Mouse (Mus musculus) liver, adult 2 months (tissue): ENCODE measurements around the gene Wdfy1. TPM values are rescaled to one million over a fixed set of nuclear protein-coding genes. Genes with fewer than 3 reads are reported as not detected.

Experiments used
- DNase-seq: peaks from one replicate; pipeline ENCODE4 v3.0.0-alpha.2; 2011; ENCODE audit warnings: low read depth, low spot score; ENCODE audit errors: extremely low read depth
- H3K27ac ChIP-seq: fragments of 200-500 bp; replicated peaks from 2 replicates; pipeline ENCODE4 v1.5.1; 2012; ENCODE audit warnings: low read depth, mild to moderate bottlenecking, control low read depth, inconsistent platforms, low read length; ENCODE audit not compliant: insufficient read depth
- H3K27me3 ChIP-seq: fragments of 200-500 bp; 2 replicates; pipeline ENCODE4 v1.6.1; 2012; ENCODE audit warnings: mild to moderate bottlenecking, moderate library complexity, low read length, inconsistent platforms; ENCODE audit not compliant: control insufficient read depth, insufficient read depth
- H3K36me3 ChIP-seq: fragments of 200-500 bp; 2 replicates; pipeline ENCODE4 v1.6.1; 2012; ENCODE audit warnings: low read length, inconsistent platforms; ENCODE audit not compliant: control insufficient read depth, insufficient read depth
- H3K4me1 ChIP-seq: fragments of 200-500 bp; 2 replicates; pipeline ENCODE4 v1.6.1; 2011; ENCODE audit warnings: low read length; ENCODE audit not compliant: control insufficient read depth, insufficient read depth
- H3K4me3 ChIP-seq: fragments of 200-500 bp; 2 replicates; pipeline ENCODE4 v1.5.1; 2011; ENCODE audit warnings: low read depth, mild to moderate bottlenecking, control low read depth, low read length, moderate library complexity; ENCODE audit not compliant: insufficient read depth
- H3K79me2 ChIP-seq: fragments of 200-500 bp; 2 replicates; pipeline ENCODE4 v1.6.1; 2012; ENCODE audit warnings: inconsistent platforms, mild to moderate bottlenecking, low read length, moderate library complexity; ENCODE audit not compliant: control insufficient read depth, insufficient read depth
- H3K9ac ChIP-seq: fragments of 200-500 bp; 2 replicates; pipeline ENCODE4 v1.6.1; 2012; ENCODE audit warnings: low read depth, mild to moderate bottlenecking, control low read depth, inconsistent platforms, low read length
- CTCF ChIP-seq: fragments of 200-500 bp; IDR thresholded peaks from 2 replicates; pipeline ENCODE4 v1.5.1; 2011; ENCODE audit warnings: low read depth, low read length, control low read depth
- POLR2A ChIP-seq: fragments of 200-500 bp; IDR thresholded peaks from 2 replicates; pipeline ENCODE4 v1.6.1; 2011; ENCODE audit warnings: low read length, control low read depth; ENCODE audit not compliant: insufficient read depth; ENCODE audit errors: extremely low read depth
- WGBS: fragments of 180-500 bp; shearing (Covaris S2); methylation state at CpG from one replicate; pipeline ENCODE4 v1.1.7; 2018; 5-methylcytosine and 5-hydroxymethylcytosine counted together
- polyA plus RNA-seq: library from polyadenylated mRNA; depleted of rRNA; stranded (reverse); fragments of >200 nt; gene quantifications from 2 replicates; pipeline ENCODE4 v1.2.3, GENCODE M21; 2012; rRNA removed
- total RNA-seq: library from RNA; depleted of rRNA; stranded (reverse); fragments of >200 nt; gene quantifications from 2 replicates; pipeline ENCODE4 v1.2.3, GENCODE M21; 2014; rRNA removed

The Wdfy1 gene
- total and polyA plus RNA-seq, 2 experiments = 19.8 to 31.0 TPM

GRCm38 (mm10) chr1:79655819-79656555, 120.0 kb downstream of the Wdfy1 start:
- Histone ChIP-seq H3K9ac (no peak overlapping the region), H3K27ac (no peak overlapping the region), H3K4me3 (no peak overlapping the region), H3K27me3 (no peaks in the 10 kb centered on the region), H3K79me2 (no peaks in the 10 kb centered on the region), H3K36me3 (no peaks in the 10 kb centered on the region), H3K4me1 (no peaks in the 10 kb centered on the region)
- TF ChIP-seq CTCF (no peak), POLR2A (no peak)
- DNase-seq = no peak
- 81% methylated on average over 4 of the region's 4 CpGs for WGBS

- H3K9ac ChIP-seq = no peak overlapping the region
- no peak for DNase-seq
- no peaks in the 10 kb centered on the region for H3K27me3 ChIP-seq
- no peak overlapping the region for H3K4me3 ChIP-seq
- no peak overlapping the region for H3K27ac ChIP-seq
- H3K4me1 ChIP-seq = no peaks in the 10 kb centered on the region
- TF ChIP-seq CTCF = no peak
- no peak for TF ChIP-seq POLR2A
- 97% methylated on average over 2 of the region's 2 CpGs for WGBS
- no peaks in the 10 kb centered on the region for H3K36me3 ChIP-seq
- H3K79me2 ChIP-seq = no peaks in the 10 kb centered on the region
These were observed 121.0 kb downstream of the Wdfy1 start for GRCm38 (mm10) chr1:79654948-79655347.

Other genes starting within 250 kb of the Wdfy1 start
- 0.92 and 4.1 TPM in 2 replicates for gene Ap1s3, start 104.2 kb downstream of the Wdfy1 start, total RNA-seq
- gene Ap1s3, start 104.2 kb downstream of the Wdfy1 start, polyA plus RNA-seq = 2.3 and 3.8 TPM in 2 replicates
- gene Mrpl44, start 125 bp downstream of the Wdfy1 start, total RNA-seq = 22.7 and 23.0 TPM in 2 replicates
- 8.0 and 9.2 TPM in 2 replicates for gene Mrpl44, start 125 bp downstream of the Wdfy1 start, polyA plus RNA-seq
- 1.8 and 2.1 TPM in 2 replicates for gene Serpine2, start 85.0 kb upstream of the Wdfy1 start, total RNA-seq
- 0.92 and 1.1 TPM in 2 replicates for gene Serpine2, start 85.0 kb upstream of the Wdfy1 start, polyA plus RNA-seq